Mouse (Mus musculus): Measurements from ENCODE around the gene Dyrk1a. TPM values are rescaled to one million over a fixed set of nuclear protein-coding genes. Genes with fewer than 3 reads are reported as not detected.

The Dyrk1a gene
- total RNA-seq, 4 experiments from 2014 or later = 90.2 to 98.5 (median 96.3) TPM

- DNase-seq (ENCODE audit: low spot score in 2 of 2) = no peak
Measured at GRCm38 (mm10) chr16:94590214-94590613, 20.4 kb downstream of the Dyrk1a start.

GRCm38 (mm10) chr16:94590977-94591376 is 21.2 kb downstream of the Dyrk1a start:
- DNase-seq (ENCODE audit: low spot score in 2 of 2) = no peak

GRCm38 (mm10) chr16:94591536-94591935 is 21.7 kb downstream of the Dyrk1a start:
- DNase-seq (ENCODE audit: low spot score in 2 of 2) = no peak

GRCm38 (mm10) chr16:94596633-94597032 is 26.8 kb downstream of the Dyrk1a start:
- no peak for DNase-seq (ENCODE audit: low spot score in 2 of 2)

GRCm38 (mm10) chr16:94597640-94598039 is 27.8 kb downstream of the Dyrk1a start:
- DNase-seq (ENCODE audit: low spot score in 2 of 2) = no peak

- DNase-seq (ENCODE audit: low spot score in 2 of 2) = no peak
Measured at GRCm38 (mm10) chr16:94599977-94600724, 30.3 kb downstream of the Dyrk1a start.

GRCm38 (mm10) chr16:94601089-94601488 is 31.3 kb downstream of the Dyrk1a start:
- no peak for DNase-seq (ENCODE audit: low spot score in 2 of 2)

- DNase-seq (ENCODE audit: low spot score in 2 of 2) = peak in 1 of 2 experiments; percentile 39
Measured at GRCm38 (mm10) chr16:94601540-94601953, 31.7 kb downstream of the Dyrk1a start.

- no peak for DNase-seq (ENCODE audit: low spot score in 2 of 2)
Measured at GRCm38 (mm10) chr16:94602188-94602587, 32.4 kb downstream of the Dyrk1a start.

- DNase-seq (ENCODE audit: low spot score in 2 of 2) = no peak
Measured at GRCm38 (mm10) chr16:94602730-94603129, 32.9 kb downstream of the Dyrk1a start.

- no peak for DNase-seq (ENCODE audit: low spot score in 2 of 2)
Measured at GRCm38 (mm10) chr16:94606169-94606568, 36.4 kb downstream of the Dyrk1a start.

- no peak for DNase-seq (ENCODE audit: low spot score in 2 of 2)
Measured at GRCm38 (mm10) chr16:94607468-94607867, 37.7 kb downstream of the Dyrk1a start.

GRCm38 (mm10) chr16:94608706-94609594 is 39.1 kb downstream of the Dyrk1a start:
- DNase-seq (ENCODE audit: low spot score in 2 of 2) = no peak

GRCm38 (mm10) chr16:94612573-94612972 is 42.8 kb downstream of the Dyrk1a start:
- no peak for DNase-seq (ENCODE audit: low spot score in 2 of 2)

GRCm38 (mm10) chr16:94617255-94617654 is 47.4 kb downstream of the Dyrk1a start:
- no peak for DNase-seq (ENCODE audit: low spot score in 2 of 2)

GRCm38 (mm10) chr16:94618543-94618942 is 48.7 kb downstream of the Dyrk1a start:
- DNase-seq (ENCODE audit: low spot score in 2 of 2) = peak in 1 of 2 experiments; percentile 59

GRCm38 (mm10) chr16:94619301-94619700 is 49.5 kb downstream of the Dyrk1a start:
- DNase-seq (ENCODE audit: low spot score in 2 of 2) = no peak

- no peak for DNase-seq (ENCODE audit: low spot score in 2 of 2)
Measured at GRCm38 (mm10) chr16:94624871-94625270, 55.1 kb downstream of the Dyrk1a start.

- DNase-seq (ENCODE audit: low spot score in 2 of 2) = no peak
Measured at GRCm38 (mm10) chr16:94625639-94626038, 55.8 kb downstream of the Dyrk1a start.

GRCm38 (mm10) chr16:94627736-94628135 is 57.9 kb downstream of the Dyrk1a start:
- DNase-seq (ENCODE audit: low spot score in 2 of 2) = no peak

- DNase-seq (ENCODE audit: low spot score in 2 of 2) = no peak
Measured at GRCm38 (mm10) chr16:94628976-94629729, 59.3 kb downstream of the Dyrk1a start.

GRCm38 (mm10) chr16:94631984-94632383 is 62.2 kb downstream of the Dyrk1a start:
- peak; percentile 53 to 68 for DNase-seq (ENCODE audit: low spot score in 2 of 2)
